Mouse (Mus musculus): Measurements from ENCODE around the gene Sema3a. TPM values are rescaled to one million over a fixed set of nuclear protein-coding genes. Genes with fewer than 3 reads are reported as not detected.

Gene Sema3a
- total RNA-seq (2023) = not detected

DNA sequence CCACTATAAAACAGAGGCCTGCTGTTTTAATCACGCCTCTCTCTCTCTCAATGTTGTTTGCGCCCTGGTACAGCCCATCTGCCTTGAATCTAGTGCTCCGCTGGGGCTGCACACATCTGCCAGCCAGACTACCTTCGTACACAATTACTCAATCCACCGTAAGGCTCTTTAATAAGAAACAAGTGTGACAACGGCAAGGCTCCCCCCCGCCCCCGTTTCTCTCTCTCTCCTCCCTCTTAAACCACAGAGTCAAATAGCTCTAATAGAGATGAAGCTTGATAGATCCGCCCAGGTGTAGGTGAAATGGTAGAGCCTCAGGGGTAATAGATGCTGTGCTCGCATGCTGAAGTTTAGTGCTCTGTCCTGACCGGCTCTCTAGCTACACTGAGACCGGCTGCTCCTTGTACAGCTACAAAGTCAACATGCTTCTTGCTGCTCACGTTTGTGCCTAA, at the start of gene Sema3a:
Sema3a (plus strand) TSS at position 174 of the 452 bp plus-strand sequence.

Data from B cell, adult 67 days (primary cell).